Mouse (Mus musculus) layer of hippocampus, adult 18-20 months (tissue): ENCODE results near the gene Klf4. TPM values are rescaled to one million over a fixed set of nuclear protein-coding genes. Genes with fewer than 3 reads are reported as not detected.
A peak's percentile ranks its signal among the peaks of the same experiment; 100 is the strongest.

Experiments
- DNase-seq, 2 experiments: peaks; one replicate each; pipeline ENCODE4 v3.0.0; 2022; ENCODE audit warnings: low spot score in 2 of 2
- long read RNA-seq: library from polyadenylated mRNA; stranded (forward); transcript quantifications from one replicate; pipeline ENCODE4 v2.0.0, GENCODE M21; 2021
- total RNA-seq, 2 experiments: library from RNA; stranded (reverse); gene quantifications; 2 replicates each; pipeline ENCODE4 v1.2.3; 2021

Klf4 gene
- total RNA-seq: 1 to 10 TPM; 9.2 to 9.9 TPM
- long read RNA-seq, transcript Klf4-201 (5 exons, 3,029 nt): major isoform, 9 of 10 reads
- long read RNA-seq, partial matches to known transcripts: 1 of 10 reads
- long read RNA-seq, other reads (novel, unspliced or antisense): 0 of 10 reads

DNA sequence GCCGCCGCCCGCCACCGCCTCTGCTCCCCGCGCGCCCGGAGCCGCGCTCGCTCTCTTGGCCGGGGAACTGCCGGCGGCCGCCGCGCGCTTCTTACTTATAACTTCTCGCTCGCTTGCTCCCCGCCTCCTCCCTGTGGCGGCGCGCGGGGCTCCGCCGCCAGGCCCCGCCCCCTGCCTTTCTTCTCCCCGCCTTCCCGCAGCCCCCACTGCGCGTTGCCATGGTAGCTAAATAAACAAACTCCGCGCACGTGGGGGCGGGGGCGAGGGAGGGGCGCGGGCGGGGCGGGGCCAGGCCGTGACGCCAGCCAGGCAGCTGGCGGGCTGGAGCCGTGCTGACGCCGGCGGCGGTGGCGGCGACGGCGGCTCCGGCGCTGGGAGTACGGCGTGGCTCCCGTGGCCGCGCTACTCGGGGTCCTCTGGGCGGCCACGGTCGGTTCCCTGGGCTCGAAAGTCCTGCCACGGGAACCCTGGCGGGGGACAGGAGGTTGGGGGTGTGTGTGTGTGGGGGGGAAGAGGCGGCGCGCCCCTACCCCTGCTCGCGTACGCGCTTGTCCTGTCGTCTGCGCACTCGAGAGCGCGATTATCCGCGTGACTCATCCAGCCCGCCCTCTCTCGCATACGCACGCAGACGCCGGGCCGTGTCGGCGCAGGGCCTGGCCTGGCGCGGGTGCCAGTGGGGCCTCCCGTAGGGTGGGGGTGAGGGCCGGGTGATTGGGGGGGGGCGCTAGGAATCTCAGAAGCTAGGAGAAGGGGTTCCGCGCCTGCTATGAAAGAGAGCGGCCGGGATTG lies at the start of gene Klf4:
Gene Klf4, minus strand, starts transcription at position 60 of the 789 bp plus-strand sequence.
- peak; percentile 82 to 92 for DNase-seq

DNA sequence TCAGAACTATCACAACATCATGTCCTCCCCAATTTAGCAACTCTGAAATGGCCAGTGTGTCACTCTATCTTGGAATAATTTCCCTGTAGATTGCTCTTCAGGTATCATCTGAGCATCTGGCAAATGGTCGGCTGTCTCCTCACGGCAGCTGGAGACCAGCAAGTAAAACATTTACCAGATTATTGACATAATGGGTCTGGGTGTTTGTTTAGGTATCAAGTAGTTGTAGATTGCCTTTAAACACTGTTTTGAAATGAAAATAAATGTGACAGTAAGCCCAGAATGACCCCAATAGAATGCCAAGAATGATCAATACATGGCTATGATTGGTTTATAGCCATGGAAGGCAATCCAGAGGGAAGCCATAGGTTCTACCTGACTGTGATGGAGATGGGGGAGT lies 39.2 kb upstream of the Klf4 start:
- DNase-seq: no peak

DNA sequence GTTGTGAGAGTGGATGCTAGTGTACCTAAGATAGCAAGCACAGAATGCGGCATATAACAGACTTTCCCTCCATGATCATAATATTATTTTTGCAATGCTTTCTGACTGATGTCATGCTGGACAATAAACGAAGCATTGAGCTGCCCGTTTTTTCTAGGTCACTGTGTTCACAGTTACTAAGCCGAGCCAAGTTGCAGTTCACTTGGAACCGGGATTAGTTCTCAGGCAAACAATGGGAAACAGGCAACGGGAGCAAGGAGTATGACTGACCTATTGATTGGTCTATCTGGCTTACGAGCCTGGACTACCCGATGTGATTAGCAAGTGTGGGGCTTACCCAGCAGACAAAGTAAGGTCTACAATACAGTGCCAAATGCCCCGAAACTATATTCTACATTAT lies 35.7 kb upstream of the Klf4 start:
- no peak for DNase-seq

DNA sequence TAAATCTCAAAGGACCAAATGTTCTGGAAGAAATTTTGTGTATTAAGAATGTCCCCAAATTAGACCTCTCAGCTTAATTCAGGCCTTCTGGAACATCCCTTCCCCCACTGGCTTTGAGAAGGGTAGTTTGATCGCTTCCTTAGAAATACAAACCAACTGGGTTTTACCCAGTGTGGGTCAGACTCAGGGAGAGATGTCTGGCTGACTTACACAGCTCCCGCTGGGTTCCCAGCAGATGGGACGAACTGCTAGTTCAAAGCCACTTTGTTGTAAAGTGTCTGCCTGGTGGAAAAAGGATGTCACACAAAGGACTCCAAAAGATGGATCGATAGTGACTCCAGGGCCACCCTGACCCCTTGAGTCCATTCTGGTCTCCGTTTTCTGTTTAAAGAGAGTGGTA lies 35.3 kb upstream of the Klf4 start:
- no peak for DNase-seq

DNA sequence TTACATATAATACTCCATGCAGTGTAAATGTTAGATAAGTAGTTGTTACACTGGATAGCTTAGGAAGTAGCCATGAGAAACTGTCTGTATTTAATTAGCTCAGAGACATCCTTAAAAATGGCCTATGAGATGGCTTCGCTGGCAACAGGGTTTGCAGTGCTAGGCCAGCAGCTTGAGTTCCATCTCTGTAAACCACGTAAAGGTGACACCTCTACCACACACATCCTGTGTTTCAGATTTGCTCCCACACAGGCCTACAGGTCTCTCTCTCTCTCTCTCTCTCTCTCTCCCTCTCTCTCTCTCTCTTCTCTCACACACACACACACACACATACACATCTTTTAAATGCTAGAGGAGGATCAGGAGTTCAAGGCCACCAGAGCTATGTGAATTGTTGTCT lies 32.1 kb upstream of the Klf4 start:
- no peak for DNase-seq

DNA sequence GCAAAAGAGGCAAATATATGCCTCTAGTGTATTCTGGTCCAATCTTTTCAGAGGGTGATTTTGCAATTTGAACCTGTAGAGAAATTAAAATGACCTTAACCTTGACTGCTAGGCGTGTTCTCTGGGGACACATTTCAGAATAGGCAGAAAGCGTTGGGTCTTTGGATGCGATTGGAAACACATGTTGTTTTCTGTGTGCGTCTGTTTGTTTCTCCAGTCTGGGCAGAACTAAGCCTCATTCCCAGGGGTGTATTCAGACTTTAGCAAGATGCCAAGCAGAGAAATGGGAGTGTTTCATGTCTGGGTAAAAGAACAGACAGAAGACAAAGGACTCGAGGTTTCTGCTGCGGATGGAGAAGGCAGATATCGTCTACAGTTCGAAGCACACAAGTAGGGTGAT lies 30.8 kb upstream of the Klf4 start:
- peak in 1 of 2 experiments; percentile 12 for DNase-seq

DNA sequence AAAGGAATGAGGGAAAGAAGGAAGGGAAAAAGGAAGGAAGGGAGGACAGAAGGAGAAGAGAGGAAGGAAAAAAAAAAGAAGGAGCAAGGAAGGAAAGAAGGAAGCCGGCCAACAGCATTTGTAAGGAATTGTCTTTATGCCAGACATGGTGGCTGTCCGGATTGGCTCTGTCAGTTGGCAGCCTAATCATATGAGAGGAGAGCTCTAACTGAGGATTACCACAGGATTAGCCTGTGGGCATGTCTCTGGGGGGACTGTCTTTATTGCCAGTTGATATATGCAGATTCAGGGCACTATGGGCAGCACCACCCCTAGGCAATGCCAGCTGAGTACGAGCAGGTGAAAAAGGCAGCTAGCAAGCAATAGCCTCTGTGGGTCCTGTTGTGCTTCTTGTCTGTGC lies 29.8 kb upstream of the Klf4 start:
- DNase-seq: no peak

DNA sequence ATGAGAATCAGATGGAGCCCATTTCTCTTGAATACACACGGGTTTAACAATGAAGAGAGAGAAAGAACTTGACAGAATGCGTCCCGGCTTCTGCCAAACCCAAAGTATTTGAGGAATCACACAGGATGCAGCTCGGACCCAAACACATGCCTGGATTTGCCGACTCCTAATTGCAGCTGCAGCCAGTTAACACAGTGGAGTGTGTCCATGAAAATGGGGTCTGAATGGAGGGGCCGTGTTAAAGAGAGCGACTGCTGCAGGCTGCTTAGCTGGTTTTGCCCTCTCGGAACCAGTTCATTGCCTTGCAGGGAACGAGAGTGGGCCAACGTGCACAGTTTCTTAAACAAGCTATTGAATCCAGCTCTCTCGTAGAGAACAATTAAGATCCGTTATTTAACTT lies 14.6 kb upstream of the Klf4 start:
- DNase-seq: no peak

DNA sequence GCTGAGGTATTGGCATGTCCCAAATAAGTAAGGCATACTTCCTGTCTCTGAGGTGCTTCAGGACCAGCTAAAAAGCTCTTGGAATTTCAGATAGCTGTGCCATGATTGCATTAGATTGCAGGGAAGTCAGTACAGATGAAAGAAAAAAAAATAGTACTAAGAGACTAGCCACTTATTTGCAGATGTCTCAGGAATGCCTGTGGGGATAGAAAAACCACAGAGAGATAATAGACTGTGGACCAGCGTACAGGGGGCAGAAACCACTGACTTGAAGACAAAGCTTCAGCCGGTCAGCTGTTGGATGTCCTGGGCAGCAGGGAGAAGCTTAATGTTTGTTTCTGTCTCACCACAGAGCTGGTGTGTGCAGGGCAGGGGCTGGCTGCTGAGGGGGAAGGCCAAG lies 10.5 kb upstream of the Klf4 start:
- no peak for DNase-seq

DNA sequence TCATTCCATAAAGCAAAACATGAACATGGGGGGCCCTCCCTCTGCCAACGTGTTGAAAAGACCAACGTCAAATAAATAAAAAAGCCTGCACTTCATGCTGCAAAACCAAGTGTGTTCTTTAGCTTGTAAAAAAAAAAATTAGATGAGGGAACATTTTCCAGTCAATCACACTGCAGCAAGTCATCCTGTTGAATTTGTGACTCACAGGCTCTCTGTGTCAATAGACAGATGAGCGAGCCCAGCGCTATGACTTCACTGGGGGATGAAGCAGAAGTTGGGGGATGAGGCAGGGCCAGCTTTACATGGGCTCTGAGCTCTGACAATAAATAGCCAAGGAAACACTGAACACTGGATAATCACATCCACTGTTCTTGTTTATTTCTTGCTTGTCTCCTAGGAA lies 9.4 kb upstream of the Klf4 start:
- no peak for DNase-seq

DNA sequence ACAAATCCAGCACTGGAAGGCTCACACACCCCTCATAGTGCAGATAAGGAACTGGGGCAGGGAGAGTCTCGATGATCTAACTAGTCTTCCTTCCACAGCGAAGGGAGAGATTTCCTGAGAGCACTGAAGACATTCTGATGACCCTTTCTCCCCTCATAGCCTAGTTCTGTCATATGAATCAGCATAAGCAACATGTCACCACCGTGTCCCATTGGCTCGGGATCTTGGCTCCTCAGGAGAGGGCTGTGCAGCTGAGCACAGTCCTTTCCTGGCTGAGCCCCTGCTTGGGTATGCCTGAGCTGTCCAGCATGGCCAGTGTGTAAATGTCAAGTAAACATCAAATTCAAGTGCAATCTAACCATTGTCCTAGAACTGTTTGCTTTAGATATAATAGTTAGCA lies 9.0 kb upstream of the Klf4 start:
- DNase-seq: no peak

DNA sequence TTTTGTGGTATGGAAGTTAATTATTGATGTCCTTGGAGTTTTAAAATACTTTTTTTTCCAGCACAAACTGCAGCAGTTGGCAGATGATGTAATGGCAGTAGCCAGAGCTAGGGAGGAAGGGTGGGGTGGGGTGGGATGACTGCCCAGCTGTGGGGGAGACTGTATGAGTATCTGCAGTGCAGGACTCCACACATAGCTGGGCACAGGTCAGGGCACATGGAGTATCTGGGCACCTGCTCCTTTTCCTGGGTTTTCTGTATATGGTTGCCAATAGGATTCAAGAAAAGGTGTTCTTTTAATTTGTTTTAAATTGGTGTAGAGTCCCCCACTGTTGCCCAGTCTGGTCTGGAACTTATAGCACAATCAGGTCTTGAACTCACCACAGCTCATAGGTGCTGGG lies 2.7 kb upstream of the Klf4 start:
- DNase-seq: no peak

DNA sequence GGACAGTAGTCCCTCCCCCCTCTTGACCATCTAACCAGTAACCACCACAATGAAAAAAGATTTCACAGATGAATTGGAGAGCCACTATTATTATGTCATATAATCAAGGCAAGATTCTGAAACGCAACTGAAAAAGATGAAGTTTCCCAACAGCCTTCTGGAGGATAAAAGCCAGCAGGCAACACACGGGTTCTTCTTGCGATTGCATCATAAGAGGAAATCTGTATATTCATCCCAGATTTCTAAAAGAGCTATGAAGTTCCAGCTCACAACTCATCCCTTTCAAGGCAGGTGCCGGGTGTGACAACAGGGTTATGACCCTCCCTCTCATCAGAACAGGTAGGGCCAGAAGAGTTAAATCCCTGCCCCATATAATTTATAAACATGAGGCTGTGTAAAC lies 2.2 kb upstream of the Klf4 start:
- DNase-seq: no peak

DNA sequence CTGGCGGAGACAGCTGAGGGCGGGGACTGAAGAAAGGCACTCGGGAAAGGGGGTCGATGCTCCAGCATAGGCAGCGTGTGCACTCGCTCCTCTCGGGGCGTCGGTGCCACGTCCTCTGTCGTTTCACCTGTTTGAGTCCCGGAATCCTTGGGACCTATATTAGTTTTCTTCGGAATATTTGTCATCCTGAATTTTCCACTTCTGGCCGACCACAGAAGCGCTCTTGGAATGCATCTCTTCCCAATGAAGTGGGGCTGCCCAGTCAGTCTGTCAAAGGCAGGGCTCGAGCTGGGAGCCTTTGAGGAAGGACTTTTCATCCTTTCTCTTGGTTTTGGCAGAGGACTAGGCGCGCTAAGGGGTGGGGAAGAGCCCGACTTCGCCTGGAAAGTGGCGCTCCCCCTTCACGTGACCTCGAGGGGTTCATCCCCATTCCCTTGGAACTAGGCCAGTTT lies 1.6 kb upstream of the Klf4 start:
- DNase-seq: no peak

DNA sequence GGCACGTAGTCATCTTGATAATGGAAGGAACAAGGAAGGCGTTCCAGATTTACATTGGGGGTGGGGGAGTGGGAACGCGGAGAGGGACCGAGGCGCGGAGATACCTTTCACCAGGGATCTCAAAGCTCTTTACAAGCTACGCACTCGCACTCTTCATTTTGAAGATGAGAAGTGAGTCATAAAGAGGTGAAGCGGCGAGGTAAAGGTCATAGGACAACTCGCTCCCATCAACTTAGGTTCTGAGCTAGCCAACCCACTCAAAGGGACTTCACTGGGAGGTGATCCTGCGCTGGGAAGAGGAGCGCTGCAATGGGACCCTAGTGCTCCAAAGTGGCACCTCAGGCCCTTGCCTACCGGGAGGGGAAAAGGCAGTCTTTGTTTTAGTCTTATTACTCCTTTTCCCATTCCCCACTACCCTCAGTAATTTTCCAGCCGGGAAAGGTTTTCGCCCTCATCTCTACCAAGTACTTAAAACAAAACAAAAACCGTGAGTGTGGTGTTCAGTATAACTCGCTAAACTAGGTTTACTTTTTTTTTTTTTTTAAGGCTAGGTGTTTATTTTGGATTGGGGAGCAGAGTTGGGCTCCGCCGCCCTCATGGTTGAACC lies 1.0 kb upstream of the Klf4 start:
- no peak for DNase-seq

DNA sequence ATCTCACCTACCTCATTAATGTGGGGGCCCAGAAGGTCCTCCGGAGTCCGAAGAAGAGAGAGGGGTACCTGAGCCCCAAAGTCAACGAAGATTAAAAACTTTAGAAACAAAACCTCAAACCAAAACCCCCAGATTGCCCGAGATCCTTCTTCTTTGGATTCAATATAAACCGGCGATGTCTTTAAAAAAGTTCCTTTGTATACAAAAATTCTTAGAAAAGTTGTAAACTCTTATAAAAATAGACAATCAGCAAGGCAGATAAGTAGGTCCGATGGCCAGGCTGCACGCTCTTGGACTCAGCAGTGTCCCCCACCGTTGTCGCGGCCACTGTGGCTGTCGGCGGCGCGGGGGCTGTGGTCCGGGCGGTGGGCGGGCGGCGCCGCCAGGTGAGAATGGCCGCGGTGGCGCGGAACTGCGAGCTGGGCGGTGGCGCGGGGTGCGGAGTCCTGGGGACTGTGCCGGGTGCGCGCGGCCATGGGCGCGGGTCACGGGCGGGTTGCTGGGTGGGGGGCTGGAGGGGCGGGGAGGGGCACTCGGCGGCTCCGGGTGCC lies 335 bp downstream of the Klf4 start:
- DNase-seq: no peak

DNA sequence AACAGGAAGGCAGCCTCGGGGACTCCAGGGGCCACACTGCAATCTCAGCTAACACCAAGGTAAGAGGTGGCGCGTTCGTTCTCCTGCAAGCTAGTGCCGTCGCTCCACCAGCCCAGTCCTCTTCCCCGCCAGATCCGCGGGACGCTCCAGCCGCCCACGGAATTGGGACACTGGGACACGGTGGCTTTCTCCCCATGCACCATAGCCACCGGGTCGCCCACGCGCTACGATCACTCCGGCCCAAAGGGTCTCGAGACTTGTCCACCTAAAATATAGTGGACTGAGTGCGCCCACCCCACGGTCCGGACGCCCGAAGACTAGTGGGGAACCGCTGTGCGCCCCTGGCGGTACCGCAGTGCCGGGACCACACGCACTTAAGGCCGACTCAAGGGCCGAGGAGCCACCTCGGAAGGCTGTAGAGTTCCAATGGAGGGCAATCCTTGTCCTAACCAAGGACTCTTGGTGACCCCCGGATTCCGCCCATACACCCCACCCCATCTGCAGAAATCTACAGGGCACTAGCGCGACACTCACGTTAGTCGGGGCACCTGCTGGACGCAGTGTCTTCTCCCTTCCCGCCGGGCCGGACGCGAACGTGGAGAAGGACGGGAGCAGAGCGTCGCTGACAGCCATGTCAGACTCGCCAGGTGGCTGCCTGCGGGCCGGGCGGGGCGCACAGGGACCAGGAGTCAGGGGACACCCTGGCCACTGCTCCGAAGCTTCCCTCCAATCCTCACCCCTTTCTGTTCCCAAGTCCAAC lies 990 bp downstream of the Klf4 start:
- DNase-seq: no peak

DNA sequence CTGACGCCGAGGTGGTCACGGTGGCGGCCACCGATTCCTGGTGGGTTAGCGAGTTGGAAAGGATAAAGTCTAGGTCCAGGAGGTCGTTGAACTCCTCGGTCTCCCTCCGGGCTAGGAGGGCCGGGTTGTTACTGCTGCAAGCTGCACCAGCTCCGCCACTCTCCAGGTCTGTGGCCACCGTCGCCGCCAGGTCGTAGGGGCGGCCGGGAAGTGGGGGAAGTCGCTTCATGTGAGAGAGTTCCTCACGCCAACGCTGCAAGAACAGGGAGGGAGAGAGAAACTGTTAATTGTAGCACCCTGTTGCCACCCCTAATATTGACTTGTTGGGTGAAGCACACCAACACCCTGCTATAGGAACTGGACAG lies 1.6 kb downstream of the Klf4 start:
- no peak for DNase-seq

DNA sequence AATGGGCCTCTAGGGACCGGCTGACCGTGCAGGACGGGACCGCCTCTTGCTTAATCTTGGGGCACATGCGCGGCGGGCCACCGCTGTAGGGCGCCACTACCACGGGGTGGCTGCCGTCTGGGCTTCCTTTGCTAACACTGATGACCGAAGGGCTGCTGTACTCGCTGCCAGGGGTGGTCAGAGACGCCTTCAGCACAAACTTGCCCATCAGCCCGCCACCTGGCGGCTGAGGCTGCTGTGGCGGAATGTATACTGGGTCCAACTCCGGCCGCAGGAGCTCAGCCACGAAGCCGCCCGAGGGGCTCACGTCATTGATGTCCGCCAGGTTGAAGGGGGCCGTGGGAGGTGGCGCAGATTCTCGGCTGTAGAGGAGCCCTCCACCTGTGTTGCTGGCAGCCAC lies 2.0 kb downstream of the Klf4 start:
- DNase-seq: peak; percentile 8 to 56

DNA sequence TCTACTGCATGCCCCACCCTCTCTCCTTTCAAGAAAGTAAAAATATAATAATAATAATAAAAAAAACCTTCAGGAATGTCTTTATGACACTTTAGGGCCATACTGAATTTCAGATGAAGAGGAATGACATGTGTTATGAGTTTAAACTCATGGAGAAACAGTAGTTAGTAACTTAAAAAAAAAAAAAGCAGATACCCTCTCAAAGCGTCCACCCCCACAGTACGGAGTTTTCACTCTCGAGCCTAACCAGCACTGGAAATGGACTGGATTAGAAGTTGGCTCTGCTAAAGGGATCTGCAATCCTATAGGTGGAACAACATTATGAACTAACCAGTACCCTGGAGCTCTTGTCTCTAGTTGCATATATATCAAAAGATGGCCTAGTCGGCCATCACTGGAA lies 3.9 kb downstream of the Klf4 start:
- DNase-seq: no peak

DNA sequence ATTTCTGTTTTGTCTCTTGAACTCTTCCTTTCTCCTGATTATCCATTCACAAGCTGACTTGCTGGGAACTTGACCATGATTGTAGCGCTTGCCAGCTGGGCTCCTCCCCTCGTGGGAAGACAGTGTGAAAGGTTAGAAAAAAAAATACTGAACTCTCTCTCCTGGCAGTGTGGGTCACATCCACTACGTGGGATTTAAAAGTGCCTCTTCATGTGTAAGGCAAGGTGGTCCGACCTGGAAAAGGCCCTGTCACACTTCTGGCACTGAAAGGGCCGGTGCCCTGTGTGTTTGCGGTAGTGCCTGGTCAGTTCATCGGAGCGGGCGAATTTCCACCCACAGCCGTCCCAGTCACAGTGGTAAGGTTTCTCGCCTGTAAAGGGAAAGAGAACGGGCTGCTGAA lies 4.3 kb downstream of the Klf4 start:
- no peak for DNase-seq
